Mouse (Mus musculus) urinary bladder, postnatal 25 days (tissue): ENCODE measurements around the gene Slc35f5.

Experiments used
- DNase-seq: peaks from one replicate; pipeline ENCODE4 v3.0.0; 2022; ENCODE audit warnings: low spot score

Slc35f5 gene

GRCm38 (mm10) chr1:125575458-125576114, 15.2 kb downstream of the Slc35f5 start:
- no peak for DNase-seq

- no peak for DNase-seq
Observed at GRCm38 (mm10) chr1:125576965-125577364, 16.6 kb downstream of the Slc35f5 start.

- no peak for DNase-seq
Observed at GRCm38 (mm10) chr1:125578091-125578490, 17.7 kb downstream of the Slc35f5 start.

GRCm38 (mm10) chr1:125581134-125581533, 20.7 kb downstream of the Slc35f5 start:
- DNase-seq: no peak

GRCm38 (mm10) chr1:125603620-125604019, 43.2 kb downstream of the Slc35f5 start:
- DNase-seq: no peak

- peak; percentile 98 for DNase-seq
Observed at GRCm38 (mm10) chr1:125607087-125607803, 46.9 kb downstream of the Slc35f5 start.

GRCm38 (mm10) chr1:125624376-125625076, 64.1 kb downstream of the Slc35f5 start:
- DNase-seq: no peak

- no peak for DNase-seq
Observed at GRCm38 (mm10) chr1:125639501-125640253, 79.3 kb downstream of the Slc35f5 start.

- no peak for DNase-seq
Observed at GRCm38 (mm10) chr1:125643643-125644042, 83.2 kb downstream of the Slc35f5 start.
